Mouse (Mus musculus) spleen, postnatal 14 days (tissue): ENCODE measurements around the gene Faap24.
A peak's percentile ranks its signal among the peaks of the same experiment; 100 is the strongest.

Experiments used
- DNase-seq, 2 experiments: peaks; one replicate each; pipeline ENCODE4 v3.0.0; 2021 to 2022; ENCODE audit warnings: low spot score in 2 of 2

The Faap24 gene

DNA sequence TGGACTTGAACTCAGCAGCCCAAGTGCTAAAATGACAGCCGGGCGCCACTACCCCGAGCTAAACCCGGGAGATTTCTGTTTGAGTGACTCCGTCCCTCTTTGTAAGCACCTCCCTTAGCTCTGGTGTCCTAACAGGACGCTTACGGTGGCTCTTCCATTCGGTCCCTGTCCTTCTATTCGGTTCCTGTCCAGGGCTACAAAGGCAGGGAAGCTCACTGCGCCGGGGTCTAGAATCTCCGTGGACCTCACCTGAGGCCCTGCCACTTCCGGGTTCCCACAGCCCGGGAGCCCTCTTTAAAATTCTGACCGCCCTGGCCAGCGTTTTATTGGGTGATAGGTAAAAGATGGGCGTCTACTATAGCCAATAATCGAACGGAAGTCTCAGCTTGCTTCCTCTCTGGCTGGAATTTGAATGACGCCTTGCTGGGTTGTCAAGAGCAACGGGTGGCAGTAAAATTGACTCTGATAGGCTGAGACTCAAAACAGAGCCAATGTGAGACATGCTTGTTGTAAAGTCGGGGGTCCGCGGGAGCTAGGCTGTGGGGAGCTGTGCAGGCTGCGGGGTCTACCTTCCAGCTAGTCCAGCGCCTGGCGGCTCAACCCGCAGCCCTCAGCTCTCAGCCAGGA is at the start of gene Faap24, which contains the start of gene Cep89:
Faap24 (minus strand) TSS at position 295 of the 627 bp plus-strand sequence.
Cep89 (plus strand) TSS at position 494 of the 627 bp plus-strand sequence.
- DNase-seq, result peak; percentile 77 to 91

DNA sequence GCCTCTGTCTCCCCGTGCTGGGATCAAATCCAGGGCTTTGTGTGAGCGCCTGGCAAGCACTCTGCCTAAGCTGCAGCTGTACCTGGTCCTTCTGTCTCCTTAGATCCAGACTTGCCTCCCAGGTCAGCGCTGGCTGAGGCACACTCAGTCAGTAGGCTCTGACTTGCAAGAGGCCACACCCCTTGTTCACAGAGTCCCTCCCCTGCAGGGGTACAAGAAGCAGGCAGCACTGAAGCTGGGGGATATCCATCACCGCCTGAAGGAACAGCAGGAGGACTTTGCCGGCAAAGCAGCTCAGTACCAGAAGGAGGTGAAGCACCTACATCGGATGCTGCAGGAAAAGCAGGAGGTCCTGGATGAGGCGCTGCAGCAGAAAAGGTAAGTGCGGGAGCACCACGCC is 38.6 kb upstream of the Faap24 start:
- DNase-seq, result no peak

DNA sequence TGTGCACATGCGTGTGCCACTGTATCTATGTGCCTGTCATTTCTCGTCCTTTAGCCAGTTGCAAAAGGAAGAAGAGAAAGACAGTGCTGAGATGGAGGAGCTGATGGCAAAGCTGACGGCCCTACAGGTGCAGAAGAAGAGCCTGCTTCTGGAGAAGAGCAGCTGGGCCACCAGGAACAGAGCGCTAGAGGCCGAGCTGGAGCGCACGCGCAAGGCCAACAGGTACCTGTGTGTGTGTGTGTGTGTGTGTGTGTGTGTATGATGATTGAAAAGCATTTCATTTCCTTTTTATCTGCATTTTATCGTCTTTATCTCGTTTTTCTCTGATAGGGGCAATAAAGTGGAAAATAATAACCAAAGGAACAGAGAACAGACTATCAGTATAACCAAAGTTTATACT is 31.5 kb upstream of the Faap24 start:
- DNase-seq, result no peak

DNA sequence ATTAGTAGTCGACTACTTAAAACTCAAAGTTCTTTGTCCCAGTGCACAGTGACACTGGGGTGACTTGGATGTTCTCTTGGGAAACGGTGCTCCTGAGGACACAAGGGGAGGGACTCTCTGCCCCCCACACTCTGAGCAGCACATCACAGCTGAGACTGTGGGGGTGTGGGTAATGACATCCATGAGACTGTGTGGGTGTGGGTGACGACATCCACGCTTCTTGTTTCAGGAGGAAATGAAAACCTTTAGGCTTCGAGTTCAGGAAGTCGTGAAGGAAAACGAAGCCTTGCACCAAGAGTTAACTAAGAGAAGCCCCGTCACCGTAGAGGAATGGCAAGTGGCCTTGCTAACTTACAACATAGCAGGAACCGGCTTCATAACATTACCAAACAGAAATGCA is 26.4 kb upstream of the Faap24 start:
- no peak for DNase-seq

DNA sequence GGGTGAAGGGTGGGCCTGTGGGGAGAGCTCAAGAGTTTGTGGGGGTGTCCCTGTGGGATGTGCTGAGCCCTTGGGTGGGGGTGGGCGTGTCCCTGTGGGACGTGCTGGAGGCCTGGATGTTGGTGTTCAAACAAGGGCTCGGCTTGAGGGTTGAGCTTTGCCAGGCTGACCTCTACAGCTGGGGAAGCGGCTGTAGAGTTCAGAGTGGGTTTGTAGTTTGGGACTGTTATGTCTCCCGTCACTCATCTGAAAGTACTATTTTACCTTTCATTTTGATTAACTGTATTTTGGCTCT is 20.0 kb upstream of the Faap24 start:
- no peak for DNase-seq

DNA sequence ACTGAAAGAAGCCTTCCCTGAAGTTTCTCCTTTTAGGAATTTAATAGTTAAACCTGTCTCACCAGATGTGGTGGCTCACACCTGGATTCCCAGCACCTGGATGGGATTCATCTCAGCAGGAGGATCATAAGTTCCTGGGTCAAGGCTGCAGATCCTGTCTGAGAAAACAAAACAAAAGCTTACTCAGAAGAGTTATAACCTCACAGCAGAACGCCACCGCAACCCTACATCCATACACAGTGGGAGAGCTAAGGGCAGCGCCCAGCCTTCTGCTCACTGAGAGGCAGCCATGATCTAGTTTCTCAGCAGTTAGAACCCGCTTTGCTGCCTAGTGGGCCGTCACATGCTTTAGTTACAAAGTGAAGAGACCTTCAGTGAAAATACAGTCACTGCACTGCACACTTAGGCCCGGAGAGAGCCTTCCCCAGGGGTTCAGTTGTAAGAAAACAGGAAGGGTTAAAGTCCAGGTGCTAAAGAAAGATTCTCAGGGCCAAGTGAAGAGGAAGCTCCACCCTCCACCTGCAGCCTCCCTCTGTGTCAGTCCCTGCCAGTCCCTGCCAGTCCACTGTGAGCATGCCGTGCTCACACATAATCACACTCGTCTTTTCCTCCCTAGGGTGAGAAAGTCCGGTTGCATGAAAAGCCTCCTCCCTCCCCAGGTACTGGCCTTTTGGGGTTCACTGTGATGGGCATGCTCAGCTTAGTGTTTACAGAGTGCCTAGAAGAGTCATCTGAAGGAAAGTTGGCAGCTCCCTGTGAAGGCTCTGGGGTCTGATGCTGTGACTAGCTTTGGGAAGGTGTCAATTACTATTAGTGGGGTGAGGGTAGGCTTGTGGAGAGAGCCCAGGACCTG is 19.4 kb upstream of the Faap24 start:
- no peak for DNase-seq

DNA sequence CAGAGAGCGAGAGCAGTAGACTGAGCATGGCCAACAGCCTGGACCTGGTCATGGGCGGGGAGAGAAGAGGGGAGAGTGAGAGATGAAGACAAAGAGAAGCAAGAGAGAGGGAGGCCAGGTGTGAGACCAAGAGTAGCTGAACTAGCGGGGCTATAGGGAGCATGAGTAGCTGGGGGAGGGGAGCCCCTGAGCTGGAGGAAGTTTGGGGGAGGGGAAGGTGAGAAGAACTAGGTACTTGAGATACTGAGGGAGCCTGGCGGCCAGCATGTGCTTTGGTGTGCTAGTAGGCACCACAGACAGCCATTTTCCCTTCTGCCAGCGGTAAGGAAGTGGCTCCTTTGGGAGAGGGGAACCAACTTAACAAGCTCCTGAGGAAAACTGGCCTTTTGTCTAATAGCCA is 18.6 kb upstream of the Faap24 start:
- peak in 1 of 2 experiments; percentile 17 for DNase-seq

DNA sequence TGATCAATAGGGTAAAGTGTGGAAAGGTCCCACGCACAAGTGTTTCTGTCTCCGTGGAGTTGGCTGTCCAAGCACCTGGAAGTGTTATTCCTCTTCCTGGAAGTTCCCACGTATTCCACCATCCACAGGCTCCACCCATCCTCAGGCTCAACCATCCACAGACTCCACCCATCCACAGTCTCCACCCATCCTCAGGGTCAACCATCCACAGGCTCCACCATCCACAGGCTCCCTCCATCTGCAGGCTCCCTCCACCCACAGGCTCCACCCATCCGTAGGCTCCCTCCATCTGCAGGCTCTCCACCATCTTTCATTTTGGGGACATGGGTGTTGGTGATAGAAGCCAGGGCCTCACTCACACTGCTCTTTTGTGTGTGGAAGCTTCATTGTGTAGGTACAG is 4.5 kb upstream of the Faap24 start:
- DNase-seq, result no peak

DNA sequence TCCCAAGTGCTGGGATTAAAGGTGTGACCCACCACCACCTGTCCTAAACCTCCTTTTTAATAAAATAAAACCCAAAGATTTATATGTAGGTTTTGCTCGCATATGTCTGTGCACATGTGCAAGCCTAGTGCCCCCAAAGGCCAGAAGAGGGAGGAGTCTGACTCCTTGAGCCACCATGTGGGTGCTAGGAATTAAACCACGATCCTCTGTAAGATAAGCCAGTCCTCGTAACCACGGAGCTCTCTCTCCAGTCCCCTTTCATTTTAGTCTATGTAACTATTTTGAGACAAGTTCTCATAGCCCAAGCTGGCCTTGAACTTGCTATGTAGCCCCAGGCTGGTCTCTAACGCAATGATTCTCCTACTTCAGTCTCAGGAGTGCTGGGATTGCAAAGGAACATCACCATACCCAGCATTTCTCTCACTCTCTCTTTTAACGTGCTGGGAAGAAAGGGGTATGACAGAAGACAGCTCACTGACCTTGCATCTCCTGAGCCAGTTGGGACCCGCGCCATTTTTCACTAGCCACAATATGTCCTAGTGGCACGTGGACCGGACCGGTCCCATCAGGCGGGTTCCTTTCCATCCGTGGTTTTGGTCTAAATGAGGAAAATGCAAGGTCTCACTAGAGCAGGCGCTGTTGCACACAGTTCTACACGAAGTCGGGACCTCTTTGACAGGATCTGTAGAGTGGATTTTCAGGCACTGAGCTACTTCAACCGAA is 741 bp downstream of the Faap24 start:
- DNase-seq, result no peak

DNA sequence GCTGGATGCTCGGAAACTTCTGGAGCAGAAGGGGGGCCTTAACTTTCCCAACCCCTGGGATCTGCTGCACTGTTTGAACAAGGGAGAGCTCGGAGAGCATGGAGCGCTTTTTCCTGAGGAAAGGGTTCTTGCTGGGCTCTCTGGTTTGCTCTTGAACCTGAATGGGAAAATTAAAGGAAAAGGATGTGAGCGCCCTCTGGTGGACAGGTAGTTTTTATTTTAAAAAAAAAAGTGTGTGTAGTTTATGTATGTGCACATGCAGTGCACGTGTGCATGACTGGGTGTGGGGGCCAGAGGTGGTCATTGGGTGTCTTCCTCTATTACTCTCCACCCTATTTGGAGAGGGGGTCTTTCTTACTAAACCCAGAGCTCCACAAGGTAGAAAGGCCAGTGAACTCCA is 3.7 kb downstream of the Faap24 start:
- DNase-seq, result no peak

DNA sequence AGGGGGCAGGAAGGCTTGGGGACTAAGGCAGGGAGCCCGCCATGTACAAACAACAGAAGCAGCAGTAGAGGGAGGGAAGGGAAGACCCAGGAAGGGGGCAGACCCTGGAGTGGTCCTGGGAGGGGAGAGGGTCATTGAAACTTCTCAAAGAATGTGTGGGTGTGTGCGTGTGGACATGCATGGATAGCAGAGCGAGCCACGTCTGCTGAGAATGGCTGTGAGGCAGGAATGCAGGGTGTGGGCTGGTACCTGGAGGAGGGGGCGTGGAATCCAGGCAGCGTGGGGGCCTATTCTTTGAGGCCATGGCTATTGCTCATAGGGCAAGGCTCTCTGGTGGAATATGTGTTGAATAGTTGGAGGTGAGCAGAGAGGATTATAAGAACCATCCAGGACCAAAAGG is 7.9 kb downstream of the Faap24 start:
- no peak for DNase-seq

DNA sequence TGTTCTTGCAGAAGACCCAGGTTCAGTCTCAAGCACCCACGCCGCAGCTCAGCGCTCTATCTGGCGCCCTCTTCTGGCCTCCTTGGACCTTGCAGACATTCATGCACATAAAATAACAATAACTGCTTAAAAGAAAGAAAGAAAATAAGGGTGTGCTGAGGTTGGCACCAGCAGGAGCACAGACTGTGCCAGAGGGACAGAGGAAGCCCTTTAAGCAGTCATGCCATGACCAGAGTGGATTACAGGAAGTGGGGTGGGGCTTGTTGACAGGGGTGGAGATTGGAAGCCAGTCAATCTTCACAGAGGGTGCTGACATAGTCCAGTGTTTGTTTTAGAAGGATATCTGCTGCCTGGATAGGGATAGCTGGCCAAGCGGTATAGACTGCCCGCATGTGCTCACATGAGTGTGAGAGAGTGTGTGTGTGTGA is 10.1 kb downstream of the Faap24 start:
- DNase-seq, result no peak

DNA sequence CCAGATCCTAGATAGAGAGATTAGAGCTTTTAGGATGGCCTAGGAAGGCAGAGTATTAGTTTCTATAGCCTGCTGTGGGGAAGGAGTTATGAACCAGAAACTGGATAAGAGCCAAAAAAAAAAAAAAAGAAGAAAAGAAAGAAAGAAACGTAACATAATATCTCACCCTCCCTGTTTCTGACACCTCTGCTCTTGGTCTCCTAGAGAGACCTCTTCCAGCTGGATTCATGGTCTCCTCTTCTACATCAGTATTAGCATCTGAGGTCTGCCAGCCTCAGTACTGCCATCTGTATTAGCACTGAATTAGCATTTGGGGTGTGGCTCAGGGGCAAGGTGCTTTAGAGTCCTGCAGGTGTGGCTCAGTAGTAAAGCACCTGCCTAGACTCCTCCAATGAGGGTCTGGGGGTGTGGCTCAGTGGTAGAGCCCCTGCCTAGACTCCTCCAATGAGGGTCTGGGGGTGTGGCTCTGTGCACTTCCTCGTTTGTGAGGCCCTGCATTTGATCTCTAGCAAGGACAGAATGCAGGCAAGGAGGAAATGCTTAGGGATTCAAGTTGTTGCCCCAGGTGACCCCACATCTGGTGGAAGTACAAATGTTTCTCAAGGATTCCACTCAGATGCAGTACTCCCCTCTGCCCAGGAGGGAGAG is 13.8 kb downstream of the Faap24 start:
- DNase-seq, result no peak

DNA sequence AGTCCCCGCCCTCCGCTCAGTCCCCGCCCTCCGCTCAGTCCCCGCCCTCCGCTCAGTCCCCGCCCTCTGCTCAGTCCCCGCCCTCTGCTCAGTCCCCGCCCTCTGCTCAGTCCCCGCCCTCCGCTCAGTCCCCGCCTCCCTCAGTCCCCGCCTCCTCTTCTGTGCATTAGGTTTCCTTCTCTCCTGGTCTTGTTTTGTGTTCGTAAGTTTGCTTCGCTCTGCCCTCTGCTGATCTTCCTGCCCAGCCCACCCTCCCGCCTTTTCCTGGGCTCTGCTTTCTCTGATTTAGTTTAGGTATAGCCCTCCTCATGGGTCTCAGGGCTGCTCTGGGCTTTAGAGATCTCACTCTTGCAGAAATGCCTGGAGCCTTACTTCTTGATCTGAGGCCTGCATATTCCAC is 14.8 kb downstream of the Faap24 start:
- DNase-seq, result no peak

DNA sequence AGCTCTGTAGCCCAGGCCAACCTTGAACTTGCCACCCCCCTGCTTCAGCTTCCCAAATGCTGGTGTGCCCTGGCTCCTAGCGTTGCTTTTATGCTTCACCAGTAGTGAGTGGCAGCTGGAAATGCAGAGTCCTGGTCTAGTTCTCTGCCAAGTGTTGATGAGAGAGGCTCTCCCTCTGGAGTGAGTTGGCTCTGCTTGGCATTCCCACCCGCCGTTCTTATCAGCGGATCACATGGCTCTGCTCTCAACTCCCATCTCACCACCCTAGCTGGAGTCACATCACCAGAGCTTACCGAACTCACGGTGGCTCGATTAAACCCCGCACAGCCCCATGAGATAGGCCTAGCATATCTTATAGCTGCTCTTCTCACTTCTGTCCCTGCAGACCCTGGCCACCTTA is 16.3 kb downstream of the Faap24 start:
- no peak for DNase-seq

DNA sequence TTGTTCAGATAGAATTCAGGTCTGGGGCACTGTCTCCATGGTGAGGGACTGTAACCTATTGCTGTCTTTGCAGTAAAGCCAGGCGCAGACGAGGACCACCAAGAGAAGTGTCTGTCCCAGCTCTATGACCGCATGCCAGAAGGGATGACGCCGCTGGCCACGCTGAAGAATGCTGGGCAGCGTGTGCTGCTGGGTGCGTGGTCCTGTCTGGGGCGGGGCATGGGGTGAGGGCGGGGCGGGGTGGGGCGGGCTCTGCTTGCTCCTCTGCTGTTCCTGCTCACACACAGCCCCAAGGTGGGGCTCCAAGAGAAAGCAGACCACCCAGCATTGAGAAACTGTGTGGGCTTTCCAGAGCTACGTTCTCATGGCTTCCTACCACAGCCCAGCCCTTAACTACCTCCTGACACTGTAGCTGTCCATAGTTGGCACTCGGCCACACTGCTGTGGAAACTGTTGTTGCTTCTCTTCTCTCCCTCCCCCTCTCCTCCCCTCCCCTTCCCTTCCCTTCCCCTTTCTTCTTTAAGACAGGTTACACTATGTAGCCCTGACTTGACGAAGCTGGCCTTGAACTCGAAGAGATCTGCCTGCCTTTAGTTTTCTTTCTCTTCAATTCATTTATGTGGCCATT is 17.0 kb downstream of the Faap24 start:
- no peak for DNase-seq

DNA sequence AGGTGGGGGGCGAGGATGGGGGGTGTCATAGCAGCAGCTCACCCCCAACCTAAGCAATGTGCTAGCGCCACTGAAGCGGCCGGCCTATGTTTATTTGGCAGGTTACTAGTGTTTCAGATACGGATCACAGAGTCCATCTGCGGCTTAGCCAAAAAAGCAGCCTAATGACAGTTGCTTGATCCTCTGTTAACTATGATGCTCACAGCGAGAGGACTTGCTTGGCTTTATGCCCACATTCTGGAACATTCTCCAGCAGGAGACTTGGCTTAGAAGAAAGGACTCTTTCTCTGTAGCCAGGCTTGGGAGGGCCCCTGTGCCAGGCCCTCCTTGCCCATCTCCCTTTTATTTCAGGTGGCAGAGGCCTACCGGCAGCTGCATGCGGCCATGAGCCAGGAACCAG is 20.0 kb downstream of the Faap24 start:
- no peak for DNase-seq

DNA sequence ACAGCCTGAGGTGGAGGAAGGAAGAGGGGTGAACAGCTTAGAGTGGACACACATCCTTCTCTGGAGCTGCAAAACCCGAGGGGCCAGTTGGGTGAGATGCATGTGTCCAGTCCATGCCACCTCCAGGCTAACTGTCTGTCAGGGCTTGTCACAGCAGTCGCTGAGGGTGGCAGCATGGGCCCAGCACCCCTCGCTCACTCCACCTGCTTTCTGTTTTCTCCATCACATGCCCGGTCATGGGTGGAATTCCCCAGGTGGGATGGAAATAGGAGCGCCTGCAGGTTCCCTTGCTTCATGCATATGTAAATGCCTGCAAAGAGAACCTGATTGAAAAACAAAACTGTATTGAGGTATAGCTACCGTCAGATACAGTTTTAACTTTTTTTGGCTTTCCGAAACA is 22.4 kb downstream of the Faap24 start:
- DNase-seq, result no peak

DNA sequence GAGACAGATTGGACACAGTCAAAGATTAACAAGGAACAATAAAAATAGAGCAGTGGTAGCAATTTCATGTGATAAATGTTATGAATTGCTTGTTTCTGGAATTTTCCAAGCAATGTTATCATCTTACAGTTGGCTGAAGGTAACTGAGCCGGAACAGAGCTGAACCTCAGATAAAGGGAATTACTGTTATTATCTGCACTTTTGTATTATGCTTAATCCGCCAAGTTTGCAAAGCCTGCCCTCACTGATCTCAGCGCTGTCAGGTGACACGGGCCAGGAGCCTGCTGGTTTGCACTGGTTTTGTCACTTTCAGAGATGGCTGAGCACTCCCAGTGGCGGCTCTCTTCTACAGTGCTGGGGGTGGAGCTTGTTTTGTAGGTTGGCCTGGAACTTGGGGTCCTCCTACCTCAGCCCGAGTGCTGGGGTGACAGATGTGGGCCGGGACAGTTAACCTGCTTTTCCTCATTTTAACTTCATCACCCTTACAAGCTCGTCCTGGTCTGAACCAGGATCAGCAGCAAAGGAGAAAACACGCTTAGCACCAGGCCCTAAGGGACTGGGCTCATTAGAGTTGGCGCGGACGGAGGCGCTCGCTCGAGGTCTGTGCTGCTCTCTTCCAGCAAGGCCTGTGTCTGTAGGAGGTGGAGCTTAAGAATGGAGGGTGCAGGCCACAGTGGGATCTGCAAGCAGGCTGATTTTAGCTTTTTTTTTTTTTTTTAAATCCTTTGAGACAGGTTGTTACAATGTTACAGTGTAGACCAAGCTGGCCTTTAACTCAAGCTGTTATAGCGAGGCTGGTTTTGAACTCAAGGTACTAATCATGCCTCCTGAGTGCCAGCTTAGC is 23.3 kb downstream of the Faap24 start:
- no peak for DNase-seq

DNA sequence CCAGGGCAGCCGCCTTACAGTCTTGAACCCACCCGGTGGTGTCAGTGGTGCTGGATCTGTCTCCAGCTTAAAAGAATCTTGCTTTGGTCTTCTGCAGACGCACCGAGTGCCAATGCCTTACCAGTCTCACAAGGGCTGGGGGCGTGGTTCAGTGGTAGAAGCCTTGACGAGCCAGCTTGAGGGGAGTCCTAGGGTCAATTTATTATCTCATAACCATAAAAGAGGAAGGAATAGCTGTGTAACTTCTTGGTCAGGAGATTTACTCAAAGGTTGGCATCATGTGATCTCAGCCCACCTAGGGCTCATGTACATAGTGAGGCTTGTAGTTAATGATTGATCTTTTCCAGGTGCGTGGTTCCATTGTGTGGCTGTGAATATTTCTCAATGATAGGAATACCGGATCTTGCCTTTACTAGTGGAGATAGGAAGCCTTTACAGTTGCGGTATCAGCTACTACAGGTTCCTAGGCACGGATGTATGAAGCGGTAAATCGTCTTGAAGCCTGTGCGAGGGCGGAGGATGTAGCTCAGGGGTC is 24.1 kb downstream of the Faap24 start:
- DNase-seq, result no peak

DNA sequence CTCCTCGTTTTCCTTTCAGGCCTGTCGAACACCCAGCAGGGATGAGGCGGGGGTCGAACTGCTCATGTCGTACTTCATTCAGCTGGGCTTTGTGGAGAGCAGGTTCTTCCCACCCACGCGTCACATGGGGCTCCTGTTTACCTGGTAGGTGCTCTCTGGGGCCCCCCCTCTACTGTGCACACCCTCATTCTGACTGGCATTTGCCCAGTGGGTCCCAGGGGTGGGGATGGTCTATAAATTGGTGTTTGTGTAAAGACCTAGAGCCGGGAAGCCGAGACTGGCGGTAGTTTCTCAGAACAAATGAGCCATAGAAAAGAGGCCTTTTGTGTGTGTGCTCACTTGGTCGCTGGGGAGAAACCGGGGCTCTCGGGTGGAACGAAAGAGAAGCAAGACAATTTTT is 25.5 kb downstream of the Faap24 start:
- no peak for DNase-seq
